Mouse (Mus musculus): ENCODE measurements at regions not wholly inside any gene's neighbourhood (a gene's known extent, or its start where the extent isn't known, plus 50 kb on each side); places are given as distances from the start of the nearest gene placed in this dataset.

DNA sequence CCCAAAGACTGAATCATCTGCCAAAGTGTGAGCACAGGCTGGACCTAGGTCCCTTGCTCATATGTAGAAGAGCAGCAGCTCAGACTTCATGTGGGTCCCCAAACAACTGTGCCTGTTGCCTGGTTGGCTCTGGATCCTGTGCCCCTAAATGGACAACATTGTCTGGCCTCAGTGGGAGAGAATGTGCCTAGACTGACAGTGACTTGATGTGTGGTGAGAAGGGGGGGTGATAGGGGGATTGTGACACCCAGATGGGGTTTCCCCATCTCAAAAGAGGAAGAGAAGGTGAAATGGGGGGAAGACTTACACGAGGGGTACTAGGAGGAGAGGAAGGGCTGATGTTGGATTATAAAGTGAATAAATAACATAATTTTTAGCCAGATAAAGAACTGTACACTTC lies 640.2 kb upstream of the B3galt2 start:
- no peak overlapping the region for H3K9ac ChIP-seq (replicated peaks)
- no peaks in the 10 kb centered on the region for H3K9me3 ChIP-seq (replicated peaks)
- H3K27me3 ChIP-seq (replicated peaks), result no peaks in the 10 kb centered on the region
- WGBS, result 76% methylated on average over 1 of the region's 1 CpGs
- ATAC-seq (ENCODE audit: low FRiP score), result no peak
- H3K36me3 ChIP-seq, result no peaks in the 10 kb centered on the region
- no peak overlapping the region for H3K4me2 ChIP-seq
- H3K4me3 ChIP-seq (replicated peaks), result no peak overlapping the region
- no peaks in the 10 kb centered on the region for H3K4me1 ChIP-seq
- no peak overlapping the region for H3K27ac ChIP-seq (replicated peaks)

GRCm38 (mm10) chr1:143001112-143001511 lies 639.4 kb upstream of the B3galt2 start:
- Histone ChIP-seq H3K9me3 (replicated peaks) (no peaks in the 10 kb centered on the region), H3K36me3 (no peaks in the 10 kb centered on the region), H3K9ac (replicated peaks) (no peak overlapping the region), H3K4me1 (no peaks in the 10 kb centered on the region), H3K4me2 (no peak overlapping the region), H3K4me3 (replicated peaks) (no peak overlapping the region), H3K27ac (replicated peaks) (no peak overlapping the region), H3K27me3 (replicated peaks) (no peaks in the 10 kb centered on the region)
- ATAC-seq (ENCODE audit: low FRiP score), result no peak
- whole genome bisulfite sequencing, result 84% methylated on average over 3 of the region's 3 CpGs

DNA sequence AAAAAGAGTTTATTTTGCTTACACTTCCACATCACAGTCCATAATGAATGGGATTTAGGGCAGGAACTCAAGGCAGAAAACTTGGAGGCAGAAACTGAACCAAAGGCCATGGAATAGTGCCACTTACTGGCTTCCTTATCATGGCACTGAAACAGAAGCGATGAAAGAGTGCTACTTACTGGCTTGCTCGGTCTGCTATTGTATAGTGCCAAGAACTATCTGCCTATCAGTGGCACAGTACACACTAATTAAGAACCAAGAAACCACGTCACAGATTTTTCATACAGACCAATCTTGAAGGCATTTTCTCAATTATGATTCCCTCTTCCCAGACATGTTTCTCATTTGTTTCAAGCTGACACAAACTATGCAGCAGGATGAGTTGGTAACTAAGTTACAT lies 634.4 kb upstream of the B3galt2 start:
- WGBS, result 91% methylated on average over 3 of the region's 3 CpGs
- ATAC-seq (ENCODE audit: low FRiP score), result no peak
- no peak overlapping the region for H3K9ac ChIP-seq (replicated peaks)
- H3K4me2 ChIP-seq, result no peak overlapping the region
- no peak overlapping the region for H3K4me3 ChIP-seq (replicated peaks)
- H3K9me3 ChIP-seq (replicated peaks), result no peaks in the 10 kb centered on the region
- no peaks in the 10 kb centered on the region for H3K27me3 ChIP-seq (replicated peaks)
- H3K27ac ChIP-seq (replicated peaks), result no peak overlapping the region
- no peaks in the 10 kb centered on the region for H3K36me3 ChIP-seq
- no peaks in the 10 kb centered on the region for H3K4me1 ChIP-seq

DNA sequence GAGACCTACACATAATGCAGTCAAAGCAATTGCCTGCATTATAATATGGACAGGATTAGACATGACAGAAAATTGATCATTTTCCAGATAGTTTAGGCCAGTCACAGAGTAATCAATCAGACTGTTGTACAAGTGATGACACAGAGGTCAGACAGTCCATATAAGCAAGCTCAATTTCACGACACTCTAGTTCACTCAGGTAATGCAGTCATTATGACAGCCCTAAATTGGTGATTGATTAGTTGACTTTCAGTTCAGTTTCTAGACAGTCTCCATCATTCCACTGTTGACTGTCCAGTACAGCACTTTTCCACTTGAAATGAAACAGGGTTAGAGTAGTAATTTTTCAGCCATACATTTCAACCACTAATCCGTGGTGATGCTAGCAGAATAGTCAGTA lies 620.5 kb upstream of the B3galt2 start:
- Histone ChIP-seq H3K4me2 (no peak overlapping the region), H3K4me1 (no peaks in the 10 kb centered on the region), H3K27me3 (replicated peaks) (no peaks in the 10 kb centered on the region), H3K27ac (replicated peaks) (no peak overlapping the region), H3K4me3 (replicated peaks) (no peak overlapping the region), H3K36me3 (no peaks in the 10 kb centered on the region), H3K9me3 (replicated peaks) (no peaks in the 10 kb centered on the region), H3K9ac (replicated peaks) (no peak overlapping the region)
- no peak for ATAC-seq (ENCODE audit: low FRiP score)
- WGBS, result 86% methylated on average over 2 of the region's 2 CpGs

- Histone ChIP-seq H3K27ac (replicated peaks) (no peak overlapping the region), H3K4me1 (no peaks in the 10 kb centered on the region), H3K9ac (replicated peaks) (no peak overlapping the region), H3K9me3 (replicated peaks) (no peaks in the 10 kb centered on the region), H3K27me3 (replicated peaks) (no peaks in the 10 kb centered on the region), H3K4me2 (no peak overlapping the region), H3K4me3 (replicated peaks) (no peak overlapping the region), H3K36me3 (no peaks in the 10 kb centered on the region)
- ATAC-seq (ENCODE audit: low FRiP score), result no peak
- WGBS, result 72% methylated on average over 2 of the region's 2 CpGs
These were observed 587.3 kb upstream of the B3galt2 start for GRCm38 (mm10) chr1:143053161-143053560.

- Histone ChIP-seq H3K4me3 (replicated peaks) (no peak overlapping the region), H3K9me3 (replicated peaks) (no peaks in the 10 kb centered on the region), H3K9ac (replicated peaks) (no peak overlapping the region), H3K27ac (replicated peaks) (no peak overlapping the region), H3K4me2 (no peak overlapping the region), H3K27me3 (replicated peaks) (no peaks in the 10 kb centered on the region), H3K36me3 (no peaks in the 10 kb centered on the region), H3K4me1 (no peaks in the 10 kb centered on the region)
- ATAC-seq (ENCODE audit: low FRiP score), result no peak
- WGBS, result 95% methylated on average over 2 of the region's 2 CpGs
These were observed 586.9 kb upstream of the B3galt2 start for GRCm38 (mm10) chr1:143053599-143053998.

DNA sequence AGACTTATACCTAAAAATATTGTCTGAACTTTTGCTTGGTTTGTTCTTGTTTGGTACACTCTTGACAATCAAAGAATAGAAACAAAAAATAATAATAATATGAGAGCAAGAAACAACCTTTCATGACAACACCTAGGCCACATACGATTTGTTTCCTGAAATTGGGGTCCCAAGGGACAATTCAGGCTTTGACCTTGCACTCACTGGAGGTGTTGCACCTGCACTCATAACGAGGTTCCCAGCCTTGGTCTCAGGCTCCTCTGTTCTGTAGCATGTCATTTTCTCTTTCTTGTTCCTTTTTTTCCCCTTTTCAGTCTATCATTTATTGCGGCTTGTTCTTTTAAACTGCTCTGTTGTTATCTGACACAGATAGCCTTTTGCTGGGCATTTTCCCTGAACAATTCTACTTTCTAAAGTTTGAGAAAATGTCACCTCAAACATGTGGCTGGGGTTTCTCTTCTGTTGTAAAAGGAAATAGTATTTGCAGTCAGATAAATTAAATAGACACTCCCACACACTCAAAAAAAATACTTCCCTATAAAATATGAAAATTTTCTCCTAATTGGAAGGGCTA lies 585.9 kb upstream of the B3galt2 start:
- H3K27ac ChIP-seq (replicated peaks), result no peak overlapping the region
- no peak overlapping the region for H3K9ac ChIP-seq (replicated peaks)
- no peak for ATAC-seq (ENCODE audit: low FRiP score)
- H3K27me3 ChIP-seq (replicated peaks), result no peaks in the 10 kb centered on the region
- no peak overlapping the region for H3K4me3 ChIP-seq (replicated peaks)
- H3K4me1 ChIP-seq, result no peaks in the 10 kb centered on the region
- WGBS, result 82% methylated on average over 3 of the region's 3 CpGs
- no peaks in the 10 kb centered on the region for H3K36me3 ChIP-seq
- H3K9me3 ChIP-seq (replicated peaks), result no peaks in the 10 kb centered on the region
- no peak overlapping the region for H3K4me2 ChIP-seq

GRCm38 (mm10) chr1:143060698-143061576 lies 579.5 kb upstream of the B3galt2 start:
- no peaks in the 10 kb centered on the region for H3K4me1 ChIP-seq
- no peak overlapping the region for H3K9ac ChIP-seq (replicated peaks)
- H3K4me2 ChIP-seq, result no peak overlapping the region
- ATAC-seq (ENCODE audit: low FRiP score), result no peak
- WGBS, result 48% methylated on average over 4 of the region's 4 CpGs
- no peaks in the 10 kb centered on the region for H3K27me3 ChIP-seq (replicated peaks)
- no peaks in the 10 kb centered on the region for H3K36me3 ChIP-seq
- H3K4me3 ChIP-seq (replicated peaks), result no peak overlapping the region
- H3K9me3 ChIP-seq (replicated peaks), result no peaks in the 10 kb centered on the region
- no peak overlapping the region for H3K27ac ChIP-seq (replicated peaks)

GRCm38 (mm10) chr1:143065493-143065892 lies 575.0 kb upstream of the B3galt2 start:
- Histone ChIP-seq H3K36me3 (no peaks in the 10 kb centered on the region), H3K9me3 (replicated peaks) (no peaks in the 10 kb centered on the region), H3K4me1 (no peaks in the 10 kb centered on the region), H3K27me3 (replicated peaks) (no peaks in the 10 kb centered on the region), H3K4me2 (no peak overlapping the region), H3K4me3 (replicated peaks) (no peak overlapping the region), H3K27ac (replicated peaks) (no peak overlapping the region), H3K9ac (replicated peaks) (no peak overlapping the region)
- ATAC-seq (ENCODE audit: low FRiP score), result no peak

DNA sequence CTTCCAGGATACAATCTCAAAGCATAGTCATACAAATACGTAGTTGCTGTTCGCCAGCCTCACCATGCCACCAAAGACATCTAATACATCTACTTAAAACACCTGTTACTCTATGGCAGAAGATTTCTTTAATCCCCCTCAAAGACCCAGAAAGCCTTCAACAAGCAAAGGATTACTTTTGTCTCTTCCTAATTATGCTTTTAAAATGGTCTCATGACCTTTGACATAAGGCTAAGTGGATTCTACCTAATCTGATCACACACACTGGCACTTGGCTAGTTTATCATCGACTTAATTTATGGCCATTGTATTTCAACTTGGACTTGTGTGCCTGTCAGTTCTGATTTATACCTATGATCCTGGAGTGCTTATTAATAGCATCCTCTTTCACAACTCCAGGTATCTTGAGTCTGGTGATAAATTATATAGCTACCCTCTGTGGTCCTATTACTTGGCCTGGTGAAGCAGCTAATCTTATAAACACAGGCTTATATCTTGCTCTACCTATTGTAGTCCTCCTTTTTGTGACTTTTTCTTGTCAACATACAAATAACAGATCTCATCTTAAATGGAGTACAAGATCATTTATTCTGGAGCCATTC lies 568.6 kb upstream of the B3galt2 start:
- Histone ChIP-seq H3K4me3 (replicated peaks) (no peak overlapping the region), H3K27me3 (replicated peaks) (no peaks in the 10 kb centered on the region), H3K4me2 (no peak overlapping the region), H3K9ac (replicated peaks) (no peak overlapping the region), H3K27ac (replicated peaks) (no peak overlapping the region), H3K36me3 (no peaks in the 10 kb centered on the region), H3K4me1 (no peaks in the 10 kb centered on the region), H3K9me3 (replicated peaks) (no peaks in the 10 kb centered on the region)
- no peak for ATAC-seq (ENCODE audit: low FRiP score)
- WGBS, result 80% methylated on average over 3 of the region's 3 CpGs

GRCm38 (mm10) chr1:143074999-143075398 lies 565.5 kb upstream of the B3galt2 start:
- H3K4me2 ChIP-seq, result no peak overlapping the region
- H3K4me1 ChIP-seq, result no peaks in the 10 kb centered on the region
- no peaks in the 10 kb centered on the region for H3K27me3 ChIP-seq (replicated peaks)
- 85% methylated on average over 4 of the region's 4 CpGs for WGBS
- H3K9me3 ChIP-seq (replicated peaks), result no peaks in the 10 kb centered on the region
- H3K9ac ChIP-seq (replicated peaks), result no peak overlapping the region
- no peaks in the 10 kb centered on the region for H3K36me3 ChIP-seq
- H3K4me3 ChIP-seq (replicated peaks), result no peak overlapping the region
- H3K27ac ChIP-seq (replicated peaks), result no peak overlapping the region
- no peak for ATAC-seq (ENCODE audit: low FRiP score)

DNA sequence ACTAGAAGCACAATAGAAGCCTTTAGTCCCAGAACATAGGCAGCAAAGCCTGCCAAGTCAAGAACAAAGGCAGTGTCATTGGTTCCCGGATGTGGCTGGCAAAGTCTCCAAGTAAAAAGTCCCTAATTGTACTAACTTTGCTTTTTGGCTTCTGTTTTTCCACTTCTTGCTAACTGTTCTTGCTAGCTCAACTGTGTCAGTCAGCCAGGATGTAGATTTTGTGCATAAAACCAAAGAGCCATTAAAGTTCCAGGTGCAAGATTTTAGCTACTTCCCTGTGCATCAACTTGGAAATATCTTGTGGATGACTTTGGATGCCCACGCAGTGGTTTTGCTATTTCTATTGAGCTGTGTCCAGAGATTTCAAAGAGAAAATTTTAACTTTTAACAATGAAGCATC lies 560.0 kb upstream of the B3galt2 start:
- H3K9ac ChIP-seq (replicated peaks), result no peak overlapping the region
- ATAC-seq (ENCODE audit: low FRiP score), result no peak
- H3K27ac ChIP-seq (replicated peaks), result no peak overlapping the region
- no peaks in the 10 kb centered on the region for H3K9me3 ChIP-seq (replicated peaks)
- no peak overlapping the region for H3K4me3 ChIP-seq (replicated peaks)
- H3K4me1 ChIP-seq, result no peaks in the 10 kb centered on the region
- H3K36me3 ChIP-seq, result no peaks in the 10 kb centered on the region
- H3K27me3 ChIP-seq (replicated peaks), result no peaks in the 10 kb centered on the region
- H3K4me2 ChIP-seq, result no peak overlapping the region
- 82% methylated on average over 2 of the region's 2 CpGs for WGBS

Data from neural tube, embryonic 15.5 days (tissue).